Mouse (Mus musculus) midbrain, embryonic 14.5 days (tissue): ENCODE data around the gene Sh3bgrl2. TPM values are rescaled to one million over a fixed set of nuclear protein-coding genes. Genes with fewer than 3 reads are reported as not detected.

Experiments
- ATAC-seq: fragments of 200-750 bp; cut with Nextera tagmentation; 2 replicates; pipeline ENCODE4 v1.8.0; 2017; ENCODE audit warnings: moderate number of reproducible peaks, moderate library complexity; ENCODE audit not compliant: low FRiP score, low TSS enrichment
- DNase-seq: peaks from one replicate; pipeline ENCODE4 v3.0.0-alpha.2; 2015
- H3K27ac ChIP-seq: fragments of 300-500 bp; sonication (generic); replicated peaks from 2 replicates; pipeline ENCODE4 v1.5.1; 2014; ENCODE audit warnings: mild to moderate bottlenecking, low read depth, low read length, moderate library complexity
- H3K27me3 ChIP-seq: fragments of 300-500 bp; sonication (generic); 2 replicates; pipeline ENCODE4 v1.6.1; 2014; ENCODE audit warnings: low read length, control low read depth, mixed read lengths; ENCODE audit not compliant: control insufficient read depth, insufficient read depth
- H3K36me3 ChIP-seq: fragments of 300-500 bp; sonication (generic); 2 replicates; pipeline ENCODE4 v1.6.1; 2014; ENCODE audit warnings: low read length, control low read depth; ENCODE audit not compliant: control insufficient read depth, insufficient read depth
- H3K4me1 ChIP-seq: fragments of 300-500 bp; sonication (generic); 2 replicates; pipeline ENCODE4 v1.6.1; 2014; ENCODE audit warnings: mild to moderate bottlenecking, antibody characterized with exemption, low read length, control low read depth; ENCODE audit not compliant: control insufficient read depth, insufficient read depth
- H3K4me2 ChIP-seq: fragments of 300-500 bp; sonication (generic); 2 replicates; pipeline ENCODE4 v1.6.1; 2014; ENCODE audit warnings: mild to moderate bottlenecking, low read length, moderate library complexity
- H3K4me3 ChIP-seq: fragments of 300-500 bp; sonication (generic); replicated peaks from 2 replicates; pipeline ENCODE4 v1.5.1; 2014; ENCODE audit warnings: low read depth, low read length
- H3K9ac ChIP-seq: fragments of 300-500 bp; sonication (generic); replicated peaks from 2 replicates; pipeline ENCODE4 v1.6.1; 2014; ENCODE audit warnings: mild to moderate bottlenecking, low read length, moderate library complexity
- H3K9me3 ChIP-seq: fragments of 300-500 bp; sonication (generic); 2 replicates; pipeline ENCODE4 v1.6.1; 2016; ENCODE audit warnings: low read length, control low read depth, mixed read lengths; ENCODE audit not compliant: control insufficient read depth
- WGBS: fragments of 180-500 bp; shearing (Covaris S2); extraction: QIAGEN DNeasy Blood & Tissue Kit; methylation state at CpG from one replicate; pipeline ENCODE4 v1.1.7; 2014; 5-methylcytosine and 5-hydroxymethylcytosine counted together
- polyA plus RNA-seq: library from polyadenylated mRNA; unstranded; fragments of >200 nt; fragmentation: Nextera tagmentation; extraction: Ambion mirVana; gene quantifications from 2 replicates; pipeline ENCODE4 v1.2.1, GENCODE M21; 2014

The Sh3bgrl2 gene
- polyA plus RNA-seq, 1 experiment from 2014 or later, result 10.7 TPM

- H3K27me3 ChIP-seq, result no peaks in the 10 kb centered on the region
- peak overlapping the region; percentile 37; the same call in 1 of the 2 replicates for H3K9ac ChIP-seq
- 16% methylated on average over 18 of the region's 18 CpGs for WGBS
- H3K4me1 ChIP-seq, result peaks cover 16% of the 10 kb centered on the region
- H3K9me3 ChIP-seq, result no peaks in the 10 kb centered on the region
- peak overlapping the region; percentile 23 for H3K4me3 ChIP-seq
- peak overlapping the region; percentile 54 for H3K4me2 ChIP-seq
- ATAC-seq (peak; percentile 44; the same call in 1 of the 2 replicates), DNase-seq (peak; percentile 72)
- H3K27ac ChIP-seq, result peak overlapping the region; percentile 60
- no peaks in the 10 kb centered on the region for H3K36me3 ChIP-seq
Observed at GRCm38 (mm10) chr9:83686511-83687100, 138.5 kb downstream of the Sh3bgrl2 start.

- Histone ChIP-seq H3K9ac (no peak overlapping the region), H3K4me1 (peaks cover 16% of the 10 kb centered on the region), H3K27me3 (no peaks in the 10 kb centered on the region), H3K4me2 (no peak overlapping the region), H3K9me3 (no peaks in the 10 kb centered on the region), H3K36me3 (no peaks in the 10 kb centered on the region), H3K27ac (no peak overlapping the region), H3K4me3 (no peak overlapping the region)
- 72% methylated on average over 3 of the region's 3 CpGs for WGBS
- ATAC-seq, result no peak
- no peak for DNase-seq
Observed at GRCm38 (mm10) chr9:83687904-83688303, 139.8 kb downstream of the Sh3bgrl2 start.

Other genes with a start within 250 kb of the Sh3bgrl2 start
- 19.6 and 23.5 TPM in 2 replicates for gene Lca5, start 107.2 kb upstream of the Sh3bgrl2 start, polyA plus RNA-seq